Mouse (Mus musculus) thymus, postnatal 4 days (tissue): ENCODE results near the gene Gm42906.
A peak's percentile ranks its signal among the peaks of the same experiment; 100 is the strongest.

ENCODE experiments used
- DNase-seq: peaks from one replicate; pipeline ENCODE4 v3.0.0; 2021

Gene Gm42906

DNA sequence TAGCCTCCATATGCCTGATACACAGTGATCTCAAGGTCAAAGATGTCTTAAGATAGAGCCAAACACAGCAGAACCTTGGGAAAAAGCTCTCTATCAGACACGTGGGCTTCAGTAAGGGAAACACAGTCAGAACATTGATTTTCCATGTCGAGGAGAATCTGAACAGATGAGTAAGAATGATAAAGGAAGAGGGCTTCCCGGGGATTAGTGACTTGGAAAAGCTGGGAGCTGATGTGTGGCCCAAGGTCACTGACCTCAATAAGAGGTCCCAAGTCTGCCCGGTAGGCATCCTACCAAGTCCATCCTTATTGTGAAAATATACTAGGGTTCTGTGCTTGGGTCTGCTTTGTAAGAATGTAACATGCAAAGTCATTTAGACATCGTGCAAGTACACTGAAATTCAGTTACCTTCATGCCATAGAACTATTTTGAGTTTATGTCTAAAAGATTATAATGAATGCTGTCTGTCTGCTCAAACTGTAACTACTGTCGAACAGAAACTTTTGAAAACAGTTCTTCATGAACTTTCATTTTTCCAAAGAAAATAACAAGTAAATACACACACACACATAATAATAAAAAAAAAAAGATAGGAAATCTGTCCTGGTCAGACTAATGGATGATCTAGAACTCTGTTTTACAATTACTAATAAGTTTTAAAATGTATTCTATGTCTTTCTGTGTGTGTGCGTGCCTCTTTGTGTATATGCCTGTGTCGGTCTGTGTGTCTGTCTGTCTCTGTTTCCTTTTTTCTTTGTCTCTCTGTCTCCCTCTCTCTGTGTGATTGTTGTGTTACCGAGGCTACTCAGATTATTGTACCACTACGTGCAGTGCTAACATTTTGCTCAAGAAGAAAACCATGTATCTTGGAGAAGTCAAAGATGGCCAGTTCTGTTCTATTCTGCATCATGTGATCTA, 322.6 kb downstream of the Gm42906 start:
- no peak for DNase-seq

DNA sequence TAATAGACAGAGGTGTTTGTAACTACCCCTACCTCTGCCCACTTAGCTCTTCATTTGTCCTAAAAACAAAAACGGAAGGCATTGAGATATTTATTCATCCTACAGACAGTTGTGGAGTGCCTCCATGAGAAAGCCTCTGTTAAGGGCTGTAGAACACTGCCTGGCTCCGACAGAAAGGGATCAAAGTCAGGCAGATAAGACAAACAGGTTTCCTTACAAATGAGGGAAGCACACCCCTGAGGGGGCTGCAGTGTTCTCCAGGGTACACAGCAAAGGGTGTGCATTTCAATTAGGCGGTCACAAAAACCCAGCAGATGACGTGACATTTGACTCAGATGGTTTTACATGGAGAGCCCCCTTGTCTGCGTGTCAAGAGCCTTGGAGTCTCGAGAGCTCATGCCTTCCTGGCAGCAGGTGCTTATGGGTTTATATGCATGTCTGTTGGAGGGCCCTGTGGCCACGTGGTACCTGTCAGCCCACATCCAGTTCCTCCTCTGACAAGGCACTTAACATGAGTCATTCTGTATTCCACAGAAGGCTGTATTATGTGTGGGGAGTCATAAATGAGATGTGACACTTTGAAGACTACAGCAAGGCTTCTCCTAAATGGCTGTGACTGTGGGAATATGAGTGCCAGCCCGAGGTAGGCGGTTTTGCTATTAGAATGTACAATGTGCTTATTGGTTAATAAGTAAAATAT, 323.5 kb downstream of the Gm42906 start:
- DNase-seq: no peak

GRCm38 (mm10) chr5:151103284-151103683, 324.7 kb downstream of the Gm42906 start:
- DNase-seq: no peak

GRCm38 (mm10) chr5:151102262-151102661, 325.7 kb downstream of the Gm42906 start:
- peak; percentile 40 for DNase-seq

- DNase-seq: no peak
Measured at GRCm38 (mm10) chr5:151096012-151096411, 332.0 kb downstream of the Gm42906 start.

- no peak for DNase-seq
Measured at GRCm38 (mm10) chr5:151092886-151093665, 334.9 kb downstream of the Gm42906 start.

DNA sequence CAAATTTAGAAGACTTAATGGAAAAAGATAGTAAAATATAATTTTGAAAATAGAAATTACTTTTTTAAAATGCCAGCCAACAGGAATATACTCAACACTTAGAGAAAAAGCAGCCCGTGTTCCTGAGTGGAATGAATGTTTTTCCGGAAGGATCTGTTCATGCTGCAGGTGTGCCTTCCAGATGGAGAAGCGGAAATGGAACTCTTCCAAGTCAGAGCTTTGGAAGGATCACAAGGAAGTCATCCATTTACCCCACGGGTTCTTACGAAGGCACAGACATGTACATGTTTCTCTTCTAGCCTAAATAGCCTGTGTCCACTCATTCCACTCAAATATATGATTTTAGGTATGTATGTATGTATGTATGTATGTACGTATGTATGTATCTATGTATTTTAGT, 337.0 kb downstream of the Gm42906 start:
- no peak for DNase-seq

DNA sequence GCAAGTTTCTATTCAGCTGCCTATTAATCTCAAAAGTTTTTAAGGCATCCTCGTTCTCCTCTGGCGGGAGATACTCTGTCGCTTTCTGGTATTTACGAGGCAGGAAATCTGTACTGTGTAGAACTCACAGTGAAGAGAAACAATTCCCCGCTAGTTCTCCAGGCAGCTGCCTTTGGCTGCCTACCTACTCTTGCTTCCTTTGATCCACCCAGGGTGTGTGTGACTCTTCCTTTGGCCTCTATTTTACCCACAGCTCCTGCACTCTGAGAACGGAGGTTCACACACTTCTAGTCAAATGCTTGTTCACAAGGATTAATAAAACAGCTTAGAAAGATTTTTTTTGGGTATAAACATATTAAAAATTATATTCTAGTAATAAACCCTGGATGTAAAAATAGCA, 338.8 kb downstream of the Gm42906 start:
- no peak for DNase-seq

DNA sequence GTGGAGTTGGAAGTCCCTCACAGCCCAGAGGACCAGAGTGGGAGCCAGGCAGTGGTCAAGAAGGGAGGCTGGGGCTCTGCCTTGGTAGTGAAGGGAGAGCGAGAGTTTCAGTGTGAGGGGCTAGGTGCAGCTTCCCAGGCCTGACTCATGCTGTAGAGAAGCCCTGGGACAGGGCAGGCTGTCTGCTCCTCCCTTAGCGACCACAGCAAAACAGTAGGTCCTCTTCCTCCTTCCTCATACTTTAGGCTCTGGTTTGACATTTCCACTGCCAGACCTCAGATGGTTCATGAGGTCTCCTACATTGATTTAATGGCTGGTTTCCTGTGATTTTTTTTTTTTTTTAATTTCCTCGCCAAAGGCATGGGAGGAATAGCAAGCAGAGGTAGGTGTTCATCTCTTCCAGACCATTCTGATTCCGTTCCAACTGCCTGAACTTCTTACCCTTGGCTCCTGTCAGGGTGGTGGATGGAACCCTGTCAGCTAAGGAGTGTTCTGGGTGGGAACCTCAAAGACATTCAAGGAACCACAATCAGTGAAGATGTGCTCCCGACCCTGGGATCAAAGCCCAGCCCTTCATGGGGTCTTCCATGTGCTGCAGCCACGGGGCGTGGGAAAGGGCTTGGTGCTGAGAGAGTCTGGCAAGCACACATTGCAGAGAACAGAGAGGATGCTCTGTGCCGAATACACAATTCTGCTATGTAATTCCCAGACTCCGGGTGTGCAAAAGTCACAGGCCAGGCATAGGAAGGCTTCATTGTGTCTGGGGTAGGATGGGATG, 341.3 kb downstream of the Gm42906 start:
- DNase-seq: no peak

DNA sequence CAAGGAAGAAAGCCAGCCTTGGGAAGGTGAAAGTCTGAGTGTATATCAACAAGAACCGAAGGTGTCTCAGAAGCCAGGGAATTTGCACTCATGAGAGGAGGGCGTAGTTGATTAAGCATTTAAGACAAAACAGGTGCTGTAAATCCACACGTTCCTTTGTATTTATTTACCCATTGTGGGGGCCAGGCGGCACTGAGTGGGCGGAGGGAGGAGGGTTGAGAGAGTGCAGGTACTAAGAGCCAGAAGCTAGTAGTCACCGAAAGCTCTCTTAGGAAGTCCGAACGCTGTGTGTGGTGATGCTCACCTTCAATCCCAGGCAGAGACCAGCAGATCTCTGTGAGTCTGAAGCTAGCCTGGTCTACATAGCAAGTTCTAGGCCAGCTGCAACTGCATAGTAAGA, 342.2 kb downstream of the Gm42906 start:
- no peak for DNase-seq

DNA sequence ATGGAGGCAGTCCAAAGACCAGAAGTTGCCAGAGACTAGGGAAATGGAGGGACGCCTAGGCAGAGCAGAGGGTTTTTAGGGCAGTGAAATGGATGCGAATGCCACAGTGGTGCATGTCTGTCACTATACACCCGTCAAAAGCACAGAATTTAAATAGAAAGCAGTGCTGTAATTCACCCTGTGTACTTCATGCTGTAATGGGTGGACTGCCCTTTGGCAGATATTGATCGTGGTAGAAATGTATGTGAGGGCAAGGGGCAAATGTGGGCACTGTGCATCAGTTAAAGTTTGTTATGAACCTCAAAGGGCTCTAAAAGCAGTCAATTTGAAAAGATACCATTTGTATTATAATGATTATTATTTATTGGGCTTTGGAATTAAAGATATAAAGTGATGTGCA, 347.7 kb downstream of the Gm42906 start:
- DNase-seq: no peak

- no peak for DNase-seq
Measured at GRCm38 (mm10) chr5:151077953-151078352, 350.0 kb downstream of the Gm42906 start.

GRCm38 (mm10) chr5:151076917-151077316, 351.0 kb downstream of the Gm42906 start:
- no peak for DNase-seq

DNA sequence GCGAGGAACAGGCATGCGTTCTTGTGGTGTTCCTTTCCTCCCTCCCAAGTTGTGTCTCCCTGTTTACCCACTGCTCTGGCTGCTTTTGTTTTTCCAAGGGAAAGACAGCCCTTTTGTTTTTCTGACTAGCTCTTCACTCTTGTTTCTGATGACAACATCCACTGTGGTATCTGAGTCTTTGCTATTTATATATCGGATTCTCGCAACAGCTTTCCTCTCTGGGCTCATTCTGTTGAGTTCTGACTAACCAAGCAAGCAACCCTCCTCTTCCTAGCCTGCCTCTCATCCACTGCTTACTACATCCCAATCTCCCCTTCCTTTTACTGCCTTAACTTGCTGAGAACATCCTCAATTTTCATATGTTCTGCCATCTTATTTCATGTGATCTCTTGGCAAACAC, 353.7 kb downstream of the Gm42906 start:
- DNase-seq: no peak

GRCm38 (mm10) chr5:151071430-151071829, 356.5 kb downstream of the Gm42906 start:
- DNase-seq: no peak

- no peak for DNase-seq
Measured at GRCm38 (mm10) chr5:151070896-151071295, 357.1 kb downstream of the Gm42906 start.

GRCm38 (mm10) chr5:151069569-151069968, 358.4 kb downstream of the Gm42906 start:
- DNase-seq: no peak

DNA sequence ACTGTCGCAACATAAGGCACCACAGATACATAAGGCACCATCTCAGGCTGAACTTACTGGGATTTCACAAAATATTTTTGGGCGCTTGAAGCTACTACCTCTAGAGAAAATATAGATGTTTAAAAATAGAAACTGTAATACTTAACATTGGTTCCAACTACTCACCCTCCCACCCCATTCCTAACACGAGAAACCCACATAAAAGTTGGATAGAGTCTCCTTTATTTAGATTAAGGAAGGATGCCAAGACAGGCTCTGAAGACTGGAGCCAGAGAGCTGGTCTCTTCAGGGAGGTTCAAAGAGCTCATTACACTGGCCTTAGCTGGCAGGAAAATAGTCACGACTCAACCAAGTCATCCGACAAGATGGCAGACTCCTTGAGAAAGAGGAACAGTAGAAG, 361.9 kb downstream of the Gm42906 start:
- no peak for DNase-seq

DNA sequence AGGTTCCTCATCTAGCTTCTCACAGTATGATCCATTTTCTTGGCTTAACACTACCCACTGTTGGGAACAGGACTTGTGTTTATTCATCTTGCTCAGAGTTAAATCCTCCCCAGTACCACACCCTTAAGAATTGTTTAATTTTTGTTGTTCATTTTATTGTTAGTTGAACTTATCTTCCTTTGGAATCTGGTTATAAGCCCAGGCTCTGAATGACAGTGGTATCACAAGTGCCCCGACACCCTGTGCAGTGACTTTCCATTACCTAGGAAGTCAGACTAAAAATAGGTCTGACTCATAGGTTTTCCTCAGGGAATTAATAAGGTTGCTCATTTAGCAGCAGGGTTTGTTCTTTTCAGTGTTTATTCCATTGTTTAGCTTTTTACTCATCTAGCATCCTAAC, 362.7 kb downstream of the Gm42906 start:
- DNase-seq: no peak

DNA sequence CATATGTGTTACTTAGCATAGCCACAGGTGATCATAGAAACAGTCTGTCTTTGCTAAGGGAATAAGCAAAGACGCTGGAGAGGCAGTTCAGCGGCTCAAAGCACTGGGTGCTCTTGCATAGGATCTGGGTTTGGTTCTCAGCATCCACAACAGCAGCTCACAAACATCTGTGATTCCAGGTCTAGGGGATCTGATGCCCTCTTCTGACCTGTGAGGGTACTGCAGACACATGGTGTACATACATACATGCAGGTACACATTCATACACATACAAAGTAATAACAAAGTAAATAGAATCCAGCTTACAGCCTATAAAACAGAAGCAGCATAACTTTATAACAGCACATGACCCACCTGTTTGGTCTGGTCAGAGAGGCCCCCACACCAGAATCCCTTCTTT, 366.0 kb downstream of the Gm42906 start:
- DNase-seq: no peak

- no peak for DNase-seq
Measured at GRCm38 (mm10) chr5:151060476-151060875, 367.5 kb downstream of the Gm42906 start.

DNA sequence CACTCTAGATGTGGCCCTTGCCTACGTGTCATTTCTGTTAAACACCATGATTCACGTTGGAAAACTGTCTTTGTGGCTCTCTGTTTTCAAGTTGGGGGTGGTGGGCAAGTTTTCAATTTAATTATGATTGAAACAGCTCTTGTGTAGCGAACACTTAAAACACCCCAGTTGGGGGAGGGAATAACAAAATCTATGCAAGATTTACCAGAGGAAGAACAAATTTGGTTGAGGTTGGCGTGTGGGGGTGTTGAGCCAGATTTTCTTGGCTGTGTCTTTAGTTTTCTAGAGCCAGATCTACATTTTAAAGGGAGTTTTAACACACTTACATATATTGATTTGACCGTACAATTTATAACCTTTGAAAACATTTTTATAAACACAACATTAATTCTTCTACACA, 368.2 kb downstream of the Gm42906 start:
- DNase-seq: no peak

DNA sequence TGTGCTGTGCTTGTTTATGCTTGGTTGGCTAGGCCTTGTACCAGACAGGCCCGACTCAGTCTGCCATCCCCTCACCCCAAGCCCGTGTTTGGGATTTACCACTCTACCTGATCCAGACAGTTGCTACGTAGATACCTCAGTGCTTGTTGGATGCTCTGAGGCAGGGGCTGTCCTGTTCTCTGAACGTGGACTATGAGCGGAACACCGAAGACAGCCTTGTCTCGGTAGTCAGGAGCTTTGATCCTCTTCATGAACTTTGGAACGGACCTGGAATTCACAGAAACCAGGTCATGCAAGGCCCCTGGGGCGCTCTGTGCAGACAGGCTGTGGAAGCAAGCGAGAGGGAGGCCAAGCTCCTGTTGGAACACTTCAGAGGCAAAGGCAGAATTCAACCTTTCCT, 368.6 kb downstream of the Gm42906 start:
- no peak for DNase-seq
